Mouse (Mus musculus) testis, postnatal 14 days (tissue): ENCODE data around the gene Wasl.

Source experiments
- DNase-seq: peaks from one replicate; pipeline ENCODE4 v3.0.0; 2021; ENCODE audit warnings: low spot score

Gene Wasl

GRCm38 (mm10) chr6:24645346-24646053, 19.3 kb downstream of the Wasl start:
- no peak for DNase-seq

GRCm38 (mm10) chr6:24642960-24643359, 21.8 kb downstream of the Wasl start:
- DNase-seq = no peak

GRCm38 (mm10) chr6:24642161-24642560, 22.6 kb downstream of the Wasl start:
- no peak for DNase-seq

- DNase-seq = no peak
Observed at GRCm38 (mm10) chr6:24641286-24641685, 23.5 kb downstream of the Wasl start.

GRCm38 (mm10) chr6:24635814-24636213, 29.0 kb downstream of the Wasl start:
- no peak for DNase-seq

GRCm38 (mm10) chr6:24634065-24634464, 30.7 kb downstream of the Wasl start:
- DNase-seq = no peak

- DNase-seq = no peak
Observed at GRCm38 (mm10) chr6:24632061-24632460, 32.7 kb downstream of the Wasl start.

GRCm38 (mm10) chr6:24628499-24628898, 36.3 kb downstream of the Wasl start:
- no peak for DNase-seq

GRCm38 (mm10) chr6:24627586-24628030, 37.2 kb downstream of the Wasl start:
- DNase-seq = no peak

- DNase-seq = no peak
Observed at GRCm38 (mm10) chr6:24622098-24622497, 42.7 kb downstream of the Wasl start.

GRCm38 (mm10) chr6:24620936-24621335, 43.9 kb downstream of the Wasl start:
- DNase-seq = no peak

- no peak for DNase-seq
Observed at GRCm38 (mm10) chr6:24619285-24620045, 45.3 kb downstream of the Wasl start.

- DNase-seq = no peak
Observed at GRCm38 (mm10) chr6:24616746-24617145, 48.1 kb downstream of the Wasl start.

GRCm38 (mm10) chr6:24613918-24614317, 50.9 kb downstream of the Wasl start:
- no peak for DNase-seq

GRCm38 (mm10) chr6:24613346-24613745, 51.5 kb downstream of the Wasl start:
- DNase-seq = no peak

- no peak for DNase-seq
Observed at GRCm38 (mm10) chr6:24612074-24612755, 52.6 kb downstream of the Wasl start.

GRCm38 (mm10) chr6:24610358-24610757, 54.5 kb downstream of the Wasl start:
- DNase-seq = no peak

- DNase-seq = no peak
Observed at GRCm38 (mm10) chr6:24609531-24609930, 55.3 kb downstream of the Wasl start.

- DNase-seq = no peak
Observed at GRCm38 (mm10) chr6:24608682-24609081, 56.1 kb downstream of the Wasl start.

GRCm38 (mm10) chr6:24608129-24608528, 56.7 kb downstream of the Wasl start:
- no peak for DNase-seq

- no peak for DNase-seq
Observed at GRCm38 (mm10) chr6:24607531-24607930, 57.3 kb downstream of the Wasl start.

- DNase-seq = no peak
Observed at GRCm38 (mm10) chr6:24606512-24606911, 58.3 kb downstream of the Wasl start.

- DNase-seq = no peak
Observed at GRCm38 (mm10) chr6:24605631-24606030, 59.2 kb downstream of the Wasl start.
